Mouse (Mus musculus) myocyte (in vitro differentiated cells): ENCODE results near the gene Gpc1.

Source experiments
- CEBPB ChIP-seq: IDR thresholded peaks from 2 replicates; pipeline ENCODE4 v1.6.1; 2011; ENCODE audit warnings: mild to moderate bottlenecking, moderate library complexity; ENCODE audit not compliant: poor library complexity, insufficient read depth, severe bottlenecking
- E2F4 ChIP-seq: IDR thresholded peaks from one replicate; pipeline ENCODE4 v1.6.1; 2011; ENCODE audit warnings: mild to moderate bottlenecking, control low read depth, moderate library complexity; ENCODE audit not compliant: insufficient read depth
- MAX ChIP-seq: IDR thresholded peaks from one replicate; pipeline ENCODE4 v1.6.1; 2011; ENCODE audit warnings: low read depth, mild to moderate bottlenecking, control low read depth
- POLR2A ChIP-seq: IDR thresholded peaks from one replicate; pipeline ENCODE4 v1.6.1; 2011; ENCODE audit warnings: low read depth, mild to moderate bottlenecking, control low read depth, moderate library complexity; ENCODE audit not compliant: insufficient read length
- POLR2AphosphoS2 ChIP-seq: IDR thresholded peaks from one replicate; pipeline ENCODE4 v1.6.1; 2011; ENCODE audit warnings: low read depth, control low read depth; ENCODE audit not compliant: insufficient read length

DNA sequence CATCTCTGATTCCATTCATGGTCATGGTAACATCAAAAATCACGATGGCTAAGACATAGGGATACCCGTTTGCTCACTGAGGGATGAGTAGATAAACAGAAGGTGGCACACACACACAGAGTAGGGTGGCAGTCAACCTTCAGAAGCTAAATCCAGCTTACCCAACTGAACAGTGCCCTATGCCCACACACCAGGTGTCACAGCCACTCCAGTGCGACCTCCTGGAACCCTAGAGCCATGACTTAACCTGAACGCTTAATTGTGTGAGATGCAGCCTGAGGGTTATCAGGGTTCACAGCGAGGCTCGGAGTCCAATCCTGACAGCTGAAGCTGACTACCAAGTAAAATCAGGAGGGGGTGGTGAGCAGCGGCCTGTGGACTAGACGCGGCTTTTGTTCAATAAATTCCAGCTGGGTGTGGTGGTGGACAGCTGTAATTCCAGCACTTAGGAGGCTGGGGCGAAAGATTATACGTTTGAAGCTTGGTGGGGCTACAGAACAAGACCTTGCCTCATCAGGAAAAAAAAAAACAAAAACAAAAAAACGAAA, 46.1 kb downstream of the Gpc1 start:
- TF ChIP-seq E2F4 (no peak), POLR2A (no peak), CEBPB (no peak), MAX (no peak), POLR2AphosphoS2 (no peak)
